In the genomic region with DNA sequence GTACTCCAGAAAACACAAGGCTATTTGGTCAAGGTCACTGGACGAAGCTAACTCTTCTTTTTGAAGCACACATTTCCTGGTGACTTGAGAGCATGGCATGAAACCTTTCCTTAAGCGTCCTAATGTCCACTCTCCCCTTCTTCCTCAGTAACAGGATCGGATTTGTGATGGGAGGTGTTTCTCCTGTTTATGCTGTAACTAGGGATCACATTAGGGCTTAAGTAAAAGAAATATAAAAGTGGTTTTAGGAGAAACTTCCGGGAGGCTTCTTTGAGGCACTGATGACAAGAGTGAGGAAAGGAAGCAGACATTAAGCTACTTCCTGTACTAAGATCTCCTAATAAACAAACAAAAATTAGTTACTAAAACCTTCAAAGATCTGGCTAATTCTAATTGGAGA, we compare ENCODE assay signal across 8 mouse cellular contexts. TPM values are rescaled to one million over a fixed set of nuclear protein-coding genes. Genes with fewer than 3 reads are reported as not detected.
DNase-seq lines count a peak whose midpoint lies in the region; ATAC-seq and TF ChIP-seq lines count a peak whose summit lies in the region.

No protein-coding gene starts in this region.

- 0% methylated on average over 4 of the region's 4 CpGs for WGBS in lung, embryonic 14.5 days
- WGBS in embryonic facial prominence, embryonic 11.5 days: 5% methylated on average over 4 of the region's 4 CpGs
- WGBS in hindbrain, embryonic 15.5 days: 4% methylated on average over 4 of the region's 4 CpGs
- WGBS in midbrain, embryonic 14.5 days: 6% methylated on average over 4 of the region's 4 CpGs

- H3K4me1 ChIP-seq in lung, embryonic 14.5 days (ENCODE audit: insufficient read depth): peaks cover 5% of the 10 kb centered on the region
- H3K4me1 ChIP-seq in embryonic facial prominence, embryonic 11.5 days (ENCODE audit: control insufficient read depth, insufficient read depth, low read length): no peaks in the 10 kb centered on the region
- H3K4me1 ChIP-seq in hindbrain, embryonic 15.5 days (replicated peaks): peaks cover 14% of the 10 kb centered on the region
- H3K4me1 ChIP-seq in midbrain, embryonic 14.5 days (ENCODE audit: control insufficient read depth, insufficient read depth, low read length): peaks cover 4% of the 10 kb centered on the region

- peak overlapping the region; percentile 62 for H3K27ac ChIP-seq in lung, embryonic 14.5 days (ENCODE audit: low read depth)
- no peak overlapping the region for H3K27ac ChIP-seq in embryonic facial prominence, embryonic 11.5 days (replicated peaks; ENCODE audit: low read depth, low read length)
- H3K27ac ChIP-seq in hindbrain, embryonic 15.5 days (replicated peaks): no peak overlapping the region
- H3K27ac ChIP-seq in midbrain, embryonic 14.5 days (replicated peaks; ENCODE audit: low read depth, low read length): no peak overlapping the region

- no peaks in the 10 kb centered on the region for H3K9me3 ChIP-seq in lung, embryonic 14.5 days (ENCODE audit: low read depth, low read length)
- no peaks in the 10 kb centered on the region for H3K9me3 ChIP-seq in embryonic facial prominence, embryonic 11.5 days (replicated peaks; ENCODE audit: control insufficient read depth, low read length)
- no peaks in the 10 kb centered on the region for H3K9me3 ChIP-seq in hindbrain, embryonic 15.5 days
- H3K9me3 ChIP-seq in midbrain, embryonic 14.5 days (ENCODE audit: control insufficient read depth, low read length): no peaks in the 10 kb centered on the region

- H3K4me3 ChIP-seq in lung, embryonic 14.5 days (ENCODE audit: low read depth, low read length): peak overlapping the region; percentile 85
- H3K4me3 ChIP-seq in embryonic facial prominence, embryonic 11.5 days (ENCODE audit: low read depth, low read length): peak overlapping the region; percentile 78
- H3K4me3 ChIP-seq in hindbrain, embryonic 15.5 days: peak overlapping the region; percentile 76
- H3K4me3 ChIP-seq in midbrain, embryonic 14.5 days (replicated peaks; ENCODE audit: low read depth, low read length): peak overlapping the region; percentile 68

- TF ChIP-seq CTCF in lung, embryonic 14.5 days (IDR thresholded peaks at IDR 0.05; ENCODE audit: low read depth): no peak

- no peaks in the 10 kb centered on the region for H3K27me3 ChIP-seq in lung, embryonic 14.5 days (ENCODE audit: insufficient read depth, low read length)
- H3K27me3 ChIP-seq in embryonic facial prominence, embryonic 11.5 days (ENCODE audit: control insufficient read depth, insufficient read depth, low read length): no peaks in the 10 kb centered on the region
- H3K27me3 ChIP-seq in hindbrain, embryonic 15.5 days: 0 out of 2 replicates have a peak, but pooled peaks cover 2% of the 10 kb centered on the region
- H3K27me3 ChIP-seq in midbrain, embryonic 14.5 days (ENCODE audit: control insufficient read depth, insufficient read depth, low read length): no peaks in the 10 kb centered on the region

- no peaks in the 10 kb centered on the region for H3K36me3 ChIP-seq in lung, embryonic 14.5 days (ENCODE audit: insufficient read depth)
- H3K36me3 ChIP-seq in embryonic facial prominence, embryonic 11.5 days (replicated peaks; ENCODE audit: control insufficient read depth, insufficient read depth, low read depth, low read length): no peaks in the 10 kb centered on the region
- H3K36me3 ChIP-seq in hindbrain, embryonic 15.5 days: no peaks in the 10 kb centered on the region
- no peaks in the 10 kb centered on the region for H3K36me3 ChIP-seq in midbrain, embryonic 14.5 days (ENCODE audit: control insufficient read depth, insufficient read depth, low read length)

- H3K9ac ChIP-seq in lung, embryonic 14.5 days: peak overlapping the region; percentile 84
- H3K9ac ChIP-seq in embryonic facial prominence, embryonic 11.5 days (replicated peaks; ENCODE audit: low read length): no peak overlapping the region
- peak overlapping the region; percentile 65 for H3K9ac ChIP-seq in hindbrain, embryonic 15.5 days
- H3K9ac ChIP-seq in midbrain, embryonic 14.5 days (replicated peaks; ENCODE audit: low read length): peak overlapping the region; percentile 73

- ATAC-seq in lung, embryonic 14.5 days (ENCODE audit: insufficient read depth): no peak
- ATAC-seq in embryonic facial prominence, embryonic 11.5 days (replicated peaks; ENCODE audit: insufficient number of reproducible peaks, low FRiP score, low TSS enrichment, low read depth): no peak
- ATAC-seq in hindbrain, embryonic 15.5 days (ENCODE audit: low FRiP score, low read depth): no peak
- ATAC-seq in midbrain, embryonic 14.5 days (ENCODE audit: low FRiP score, low TSS enrichment): no peak

- peak; percentile 36 for DNase-seq in lung, embryonic 14.5 days
- DNase-seq in lung, postnatal 10 days: no peak
- peak; percentile 19 for DNase-seq in embryonic facial prominence, embryonic 11.5 days (ENCODE audit: low spot score)
- DNase-seq in midbrain, embryonic 14.5 days: peak; percentile 20
- DNase-seq in frontal cortex, postnatal 10 days (ENCODE audit: low spot score in 2 of 2): no peak
- DNase-seq in layer of hippocampus, adult 8-10 months (ENCODE audit: low spot score in 2 of 2): no peak
- DNase-seq in layer of hippocampus, postnatal 10 days (ENCODE audit: low spot score in 2 of 2): no peak

- H3K4me2 ChIP-seq in lung, embryonic 14.5 days: peak overlapping the region; percentile 82
- peak overlapping the region; percentile 89 for H3K4me2 ChIP-seq in embryonic facial prominence, embryonic 11.5 days (ENCODE audit: low read depth, low read length)
- H3K4me2 ChIP-seq in hindbrain, embryonic 15.5 days: peak overlapping the region; percentile 86
- peak overlapping the region; percentile 91 for H3K4me2 ChIP-seq in midbrain, embryonic 14.5 days (ENCODE audit: low read length)

RNA-seq across cellular contexts. Expression of gene Cgrrf1, which starts 0.6 kb away (rescaled TPM):
- 42.6 and 43.9 TPM in 2 replicates for polyA plus RNA-seq in lung, embryonic 14.5 days (2014; fragmentation: Nextera tagmentation; extraction: Ambion mirVana)
- polyA plus RNA-seq in embryonic facial prominence, embryonic 11.5 days (2014; fragmentation: Nextera tagmentation; extraction: Ambion mirVana): 32.1 and 33.9 TPM in 2 replicates
- polyA plus RNA-seq in hindbrain, embryonic 15.5 days (2015; fragmentation: Nextera tagmentation; extraction: Ambion mirVana): 17.5 and 21.9 TPM in 2 replicates
- polyA plus RNA-seq in midbrain, embryonic 14.5 days (2014; fragmentation: Nextera tagmentation; extraction: Ambion mirVana): 23.7 and 24.0 TPM in 2 replicates
- 10 to 100 TPM; 19.9 to 31.3 (median 24.3) TPM for total RNA-seq in layer of hippocampus, adult 8-10 months (2022)
- total RNA-seq in layer of hippocampus, postnatal 10 days (2021): 10 to 100 TPM; 11.0 to 12.5 TPM

RNA-seq across cellular contexts. Expression of gene Gmfb, which starts 9.3 kb away (rescaled TPM):
- polyA plus RNA-seq in lung, embryonic 14.5 days (2014; fragmentation: Nextera tagmentation; extraction: Ambion mirVana): 79.6 and 86.0 TPM in 2 replicates
- polyA plus RNA-seq in embryonic facial prominence, embryonic 11.5 days (2014; fragmentation: Nextera tagmentation; extraction: Ambion mirVana): 107 and 117 TPM in 2 replicates
- 116 and 118 TPM in 2 replicates for polyA plus RNA-seq in hindbrain, embryonic 15.5 days (2015; fragmentation: Nextera tagmentation; extraction: Ambion mirVana)
- 118 and 155 TPM in 2 replicates for polyA plus RNA-seq in midbrain, embryonic 14.5 days (2014; fragmentation: Nextera tagmentation; extraction: Ambion mirVana)
- 100 to 1,000 TPM; 139 to 172 (median 157) TPM for total RNA-seq in layer of hippocampus, adult 8-10 months (2022)
- 100 to 1,000 TPM; 161 to 175 TPM for total RNA-seq in layer of hippocampus, postnatal 10 days (2021)

RNA-seq across cellular contexts. Expression of gene Cnih1, which starts 43.1 kb away (rescaled TPM):
- polyA plus RNA-seq in lung, embryonic 14.5 days (2014; fragmentation: Nextera tagmentation; extraction: Ambion mirVana): 205 and 208 TPM in 2 replicates
- polyA plus RNA-seq in embryonic facial prominence, embryonic 11.5 days (2014; fragmentation: Nextera tagmentation; extraction: Ambion mirVana): 221 and 235 TPM in 2 replicates
- polyA plus RNA-seq in hindbrain, embryonic 15.5 days (2015; fragmentation: Nextera tagmentation; extraction: Ambion mirVana): 185 and 186 TPM in 2 replicates
- 196 and 204 TPM in 2 replicates for polyA plus RNA-seq in midbrain, embryonic 14.5 days (2014; fragmentation: Nextera tagmentation; extraction: Ambion mirVana)
- 10 to 100 TPM; 66.8 to 80.8 (median 73.2) TPM for total RNA-seq in layer of hippocampus, adult 8-10 months (2022)
- total RNA-seq in layer of hippocampus, postnatal 10 days (2021): 10 to 100 TPM; 65.6 to 70.3 TPM

RNA-seq across cellular contexts. Expression of gene Samd4, which starts 51.4 kb away (rescaled TPM):
- 3.8 and 4.6 TPM in 2 replicates for polyA plus RNA-seq in lung, embryonic 14.5 days (2014; fragmentation: Nextera tagmentation; extraction: Ambion mirVana)
- 3.5 and 3.6 TPM in 2 replicates for polyA plus RNA-seq in embryonic facial prominence, embryonic 11.5 days (2014; fragmentation: Nextera tagmentation; extraction: Ambion mirVana)
- polyA plus RNA-seq in hindbrain, embryonic 15.5 days (2015; fragmentation: Nextera tagmentation; extraction: Ambion mirVana): 3.9 and 4.4 TPM in 2 replicates
- 2.8 and 3.1 TPM in 2 replicates for polyA plus RNA-seq in midbrain, embryonic 14.5 days (2014; fragmentation: Nextera tagmentation; extraction: Ambion mirVana)
- 10 to 100 TPM; 14.5 to 19.9 (median 17.1) TPM for total RNA-seq in layer of hippocampus, adult 8-10 months (2022)
- total RNA-seq in layer of hippocampus, postnatal 10 days (2021): 10 to 100 TPM; 12.6 to 13.0 TPM

Comparison
In these comparisons a context has a peak if more than half of its experiments do, and no peak if none do; other contexts are left out.
1. DNase-seq: peak in lung, embryonic 14.5 days (single experiment), embryonic facial prominence, embryonic 11.5 days (single experiment) and midbrain, embryonic 14.5 days (single experiment); none in lung, postnatal 10 days (single experiment), frontal cortex, postnatal 10 days (0 of 2), layer of hippocampus, adult 8-10 months (0 of 2) and layer of hippocampus, postnatal 10 days (0 of 2).
2. Peak in every context shown above with its lines, with median percentiles within 50 percentile points of each other: H3K4me2 ChIP-seq and H3K4me3 ChIP-seq.